Mouse (Mus musculus) right cerebral cortex, postnatal 10 days (tissue): Measurements from ENCODE around the gene Homez.

Experiments used
- DNase-seq, 2 experiments: peaks; one replicate each; pipeline ENCODE4 v3.0.0; 2021; ENCODE audit warnings: low spot score in 2 of 2

The Homez gene

DNA sequence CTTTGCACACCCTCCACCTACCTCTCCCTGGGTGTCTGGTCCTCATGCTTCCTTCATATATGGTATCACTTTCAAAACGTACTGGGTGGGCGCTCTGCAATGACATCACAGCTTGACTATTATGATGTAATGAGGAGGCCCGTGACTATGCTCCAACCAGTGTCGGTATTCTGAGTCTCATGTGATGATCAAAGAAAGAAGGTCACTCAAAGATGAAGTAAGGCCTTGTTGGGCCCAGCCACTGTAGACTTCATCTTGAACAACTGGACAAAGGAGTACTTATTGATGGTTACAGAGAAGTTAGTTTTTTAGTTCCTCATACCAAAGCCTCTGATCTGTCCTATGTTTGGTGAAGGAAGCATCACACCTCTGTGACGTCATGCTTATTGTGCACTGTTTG is at the start of gene Homez:
Homez (minus strand) TSS at position 101 of the 400 bp plus-strand sequence.
- DNase-seq = no peak

DNA sequence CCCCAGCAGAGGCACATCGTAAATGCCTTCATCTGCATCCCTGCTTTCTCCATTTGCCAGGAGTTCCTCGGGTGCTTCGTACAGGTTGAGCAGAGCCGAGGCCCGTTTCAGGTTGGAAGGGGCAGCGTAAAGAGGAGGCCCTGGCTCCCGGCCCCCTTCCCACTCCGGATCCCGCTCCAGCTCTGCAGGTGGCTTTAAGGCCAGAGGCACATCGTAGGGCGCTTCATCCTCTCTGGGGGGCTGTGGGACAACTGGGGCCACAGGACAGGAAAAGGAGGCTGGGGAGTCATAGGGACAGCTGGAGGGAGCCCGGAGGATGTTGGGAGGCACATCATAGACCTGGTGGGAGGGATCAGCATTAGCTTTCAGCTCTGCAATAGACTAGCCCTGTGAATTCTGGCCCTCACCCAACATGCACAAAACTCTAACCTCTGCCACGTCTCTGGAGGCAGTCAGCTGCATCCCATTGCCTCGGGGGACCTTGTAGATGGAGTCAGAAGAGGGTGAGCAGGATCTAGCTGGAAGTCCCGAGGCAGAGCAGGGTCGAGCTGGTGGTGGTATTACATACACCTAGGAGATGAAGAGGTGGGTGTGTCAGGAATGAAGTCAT is 49.4 kb upstream of the Homez start:
- DNase-seq = no peak

DNA sequence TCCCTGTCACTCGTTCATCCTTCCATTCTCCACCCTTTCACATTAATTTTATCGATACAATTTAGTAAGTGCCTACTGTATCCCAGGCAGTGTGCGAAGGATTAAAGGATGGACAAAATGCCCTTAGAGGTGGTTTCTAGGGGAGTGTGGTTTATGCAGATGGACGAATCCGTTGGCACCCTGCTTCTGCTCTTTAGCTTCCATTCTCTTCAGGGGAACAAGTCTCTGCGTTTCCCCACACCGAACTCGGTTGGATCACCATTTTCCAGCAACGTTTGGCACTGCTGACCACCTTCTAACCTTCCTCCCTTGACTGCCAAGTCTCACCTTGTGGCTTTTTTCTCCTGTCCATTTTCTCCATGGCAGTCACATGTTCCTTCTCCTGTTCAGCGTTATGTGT is 42.6 kb upstream of the Homez start:
- no peak for DNase-seq

DNA sequence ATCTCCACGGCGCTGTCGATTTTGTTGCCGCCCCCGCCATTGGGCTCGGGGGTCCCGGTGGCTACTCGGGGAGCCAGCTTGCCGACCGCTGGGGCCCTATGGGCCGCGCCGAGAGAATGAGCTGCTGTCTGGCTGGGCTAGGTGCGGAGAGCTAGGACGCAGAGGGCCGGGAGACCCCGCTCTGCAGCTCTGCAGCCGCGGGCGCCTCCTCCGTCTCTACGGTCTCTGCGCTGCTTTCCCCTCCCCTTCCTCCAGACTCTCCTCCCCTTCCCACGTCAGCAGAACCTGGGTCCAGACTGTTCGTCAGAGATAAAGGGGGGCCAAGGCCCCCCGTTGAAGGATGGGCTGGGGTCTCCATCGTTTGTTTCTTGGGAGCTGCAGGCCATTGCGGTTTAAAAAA is 42.1 kb upstream of the Homez start, which contains the start of gene Slc22a17:
Slc22a17 (minus strand) TSS at position 247 of the 400 bp plus-strand sequence.
- peak; percentile 91 to 93 for DNase-seq

DNA sequence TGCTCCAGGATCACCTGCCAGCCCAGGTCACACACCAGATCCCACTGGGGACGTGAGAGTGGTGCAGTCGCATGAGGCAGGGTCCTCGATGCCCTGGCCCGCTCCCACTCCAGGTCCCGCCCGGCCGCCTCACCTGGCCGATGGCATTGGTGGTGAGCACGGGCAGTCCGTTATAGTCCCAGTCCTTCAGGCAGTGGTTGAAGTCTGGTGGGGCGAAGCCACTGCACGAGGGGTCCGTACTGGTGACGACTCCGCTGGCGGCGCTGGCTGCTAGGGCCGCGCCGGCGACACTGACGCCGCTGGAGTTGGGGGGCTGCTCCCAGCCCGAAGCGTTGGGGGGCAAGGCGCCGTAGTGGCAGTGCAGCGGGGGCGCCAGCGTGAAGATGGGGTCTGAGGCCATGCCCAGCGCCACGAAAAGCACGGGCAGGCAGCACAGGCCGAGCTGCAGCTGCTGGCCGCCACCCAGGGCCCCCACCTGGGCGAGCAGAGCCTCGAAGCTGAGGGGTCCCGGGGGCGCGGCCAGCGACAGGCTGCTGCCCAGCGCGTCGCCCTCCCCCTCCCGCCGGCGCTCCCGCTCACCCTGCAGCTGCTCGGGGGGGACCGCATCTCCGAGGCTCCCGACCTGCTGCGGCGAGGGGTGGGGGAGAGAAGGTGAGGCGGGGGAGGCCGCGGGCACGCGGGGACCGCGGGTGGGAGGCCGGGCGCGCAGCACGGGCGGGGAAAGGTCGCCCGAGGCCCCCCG is 41.5 kb upstream of the Homez start:
- DNase-seq = peak; percentile 54 to 56

DNA sequence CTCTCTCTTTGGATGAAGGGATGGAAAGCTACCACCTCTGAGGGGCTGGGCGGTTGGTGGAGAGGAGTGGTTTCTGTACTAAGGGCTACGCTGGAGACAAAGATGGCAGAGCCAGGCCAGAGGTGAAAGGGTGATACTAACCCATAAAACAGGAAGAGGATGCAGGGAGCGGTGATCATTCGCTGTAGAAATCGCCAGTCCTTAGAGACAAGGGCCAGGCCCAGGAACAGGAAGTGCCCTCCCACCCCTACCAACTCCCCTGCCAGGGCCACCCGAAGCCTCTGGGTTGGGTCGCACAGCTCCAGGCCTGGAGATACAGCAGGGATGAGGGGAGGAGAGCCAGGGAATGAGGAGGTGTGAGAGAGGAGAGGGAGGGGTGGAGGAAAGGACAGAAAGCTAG is 37.9 kb upstream of the Homez start:
- peak in 1 of 2 experiments; percentile 35 for DNase-seq

DNA sequence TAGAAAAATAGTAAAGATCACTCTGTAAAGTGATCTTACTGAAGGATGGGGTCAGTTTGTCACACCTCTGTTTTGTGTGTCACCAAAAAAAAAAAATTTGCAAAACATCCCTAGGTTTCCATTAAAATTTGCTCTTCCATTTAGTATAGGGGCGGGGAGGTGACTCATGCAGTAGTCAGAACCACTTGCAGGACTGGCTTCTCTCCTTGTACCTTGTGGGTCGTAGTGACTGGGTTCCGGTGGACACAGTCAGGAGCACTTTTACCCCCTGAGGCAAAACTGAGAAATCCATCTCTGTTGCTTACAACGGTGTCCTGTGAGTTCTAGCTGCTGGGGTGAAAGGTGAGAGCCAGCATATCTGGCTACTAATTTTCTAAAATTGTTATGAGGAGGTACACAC is 32.9 kb upstream of the Homez start:
- no peak for DNase-seq

DNA sequence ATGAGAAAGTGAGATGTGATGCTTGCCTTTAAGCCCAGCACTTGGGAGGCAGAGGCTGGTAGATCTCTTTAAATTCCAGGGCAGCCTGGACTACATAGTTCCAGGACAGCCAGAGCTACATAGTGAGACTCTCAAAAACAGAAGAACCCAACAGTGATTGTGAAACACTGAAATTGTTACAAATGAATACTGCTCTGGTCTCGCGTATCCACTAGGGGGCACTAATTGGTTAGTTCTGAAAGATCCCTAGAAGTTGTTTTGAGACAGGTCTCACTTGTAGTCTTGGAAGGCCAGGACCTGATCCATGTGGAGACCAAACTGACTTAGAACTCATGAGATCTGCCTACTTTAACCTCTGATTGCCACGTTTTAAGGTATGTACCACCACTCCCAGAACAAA is 29.6 kb upstream of the Homez start:
- peak; percentile 83 to 84 for DNase-seq

DNA sequence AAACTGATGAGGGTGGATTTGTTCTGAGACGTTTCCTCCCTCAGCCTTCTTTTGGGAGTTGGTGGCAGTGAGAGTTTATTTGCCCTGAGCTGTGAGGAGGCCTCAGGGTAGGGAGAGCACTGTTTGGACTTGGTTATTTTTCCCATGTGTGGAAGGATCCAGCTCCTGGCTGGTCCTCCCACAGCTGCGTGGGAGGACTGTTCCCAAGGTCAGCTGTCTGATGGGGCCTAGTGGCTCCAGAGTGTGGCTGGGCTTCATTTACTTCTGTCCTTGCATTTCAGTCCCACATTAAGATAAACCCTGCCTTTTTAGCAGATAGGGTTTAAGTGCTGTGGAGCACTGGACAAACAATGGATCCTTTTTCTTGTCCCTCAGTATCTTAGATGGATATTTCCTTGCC is 26.7 kb upstream of the Homez start:
- no peak for DNase-seq

DNA sequence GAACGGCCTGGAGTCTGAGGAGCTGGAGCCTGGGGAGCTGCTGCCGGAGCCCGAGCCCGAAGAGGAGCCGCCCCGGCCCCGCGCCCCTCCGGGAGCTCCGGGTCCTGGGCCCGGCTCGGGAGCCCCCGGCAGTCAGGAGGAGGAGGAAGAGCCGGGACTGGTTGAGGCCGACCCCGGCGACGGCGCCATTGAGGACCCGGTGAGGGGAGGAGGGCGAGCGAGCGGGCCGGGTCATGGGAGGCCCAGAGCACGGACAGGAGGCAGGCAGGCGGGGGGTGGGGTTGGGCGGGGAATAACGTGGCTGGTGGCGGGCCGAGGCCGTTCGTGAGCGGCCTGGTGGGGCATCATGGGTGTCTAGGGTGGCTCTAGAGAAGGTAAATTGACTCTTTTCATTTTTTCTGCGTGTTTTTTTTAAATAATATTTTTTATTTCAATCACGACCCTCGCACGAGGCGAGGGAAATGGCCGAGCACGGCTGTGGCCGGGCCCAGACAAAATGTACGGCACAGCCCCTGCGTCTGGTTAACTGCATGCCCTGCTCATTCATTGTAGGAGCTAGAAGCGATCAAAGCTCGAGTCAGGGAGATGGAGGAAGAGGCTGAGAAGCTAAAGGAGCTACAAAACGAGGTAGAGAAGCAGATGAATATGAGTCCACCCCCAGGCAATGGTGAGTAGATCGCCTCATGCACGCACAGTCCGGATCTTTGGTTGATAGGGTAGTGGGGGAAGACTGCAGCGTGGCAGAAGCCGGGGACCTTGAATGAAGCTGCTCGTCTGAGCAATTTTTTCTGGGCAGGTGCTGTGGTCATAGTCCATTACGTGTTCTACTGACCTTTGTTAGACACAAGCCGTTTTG is 23.8 kb upstream of the Homez start:
- DNase-seq = peak; percentile 72

DNA sequence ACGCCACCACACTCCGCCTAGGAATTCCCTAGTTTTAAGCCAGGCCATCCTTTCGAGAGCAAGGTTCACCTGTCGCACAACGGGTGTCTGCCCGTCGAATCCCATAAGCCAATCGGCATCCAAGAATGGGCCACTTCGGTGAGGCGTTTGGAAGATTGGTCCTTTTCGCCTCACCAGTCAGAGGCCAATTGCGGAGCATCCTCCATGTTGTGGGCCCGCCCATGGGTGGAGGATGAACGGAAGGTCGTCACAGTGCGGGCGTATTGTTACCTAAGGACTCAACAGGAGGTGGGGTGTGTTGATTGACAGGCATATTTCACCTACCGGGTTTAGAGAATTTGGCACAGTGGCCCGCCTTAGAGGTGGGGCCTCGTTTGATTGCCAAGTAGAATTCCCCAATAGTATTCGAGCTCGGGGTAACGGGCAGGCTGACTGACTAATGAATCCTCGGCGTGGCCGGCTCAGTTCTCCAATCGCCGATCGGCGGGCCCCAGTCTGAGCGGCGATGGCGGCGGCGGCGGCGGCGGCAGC is 23.0 kb upstream of the Homez start:
- peak; percentile 98 to 99 for DNase-seq

DNA sequence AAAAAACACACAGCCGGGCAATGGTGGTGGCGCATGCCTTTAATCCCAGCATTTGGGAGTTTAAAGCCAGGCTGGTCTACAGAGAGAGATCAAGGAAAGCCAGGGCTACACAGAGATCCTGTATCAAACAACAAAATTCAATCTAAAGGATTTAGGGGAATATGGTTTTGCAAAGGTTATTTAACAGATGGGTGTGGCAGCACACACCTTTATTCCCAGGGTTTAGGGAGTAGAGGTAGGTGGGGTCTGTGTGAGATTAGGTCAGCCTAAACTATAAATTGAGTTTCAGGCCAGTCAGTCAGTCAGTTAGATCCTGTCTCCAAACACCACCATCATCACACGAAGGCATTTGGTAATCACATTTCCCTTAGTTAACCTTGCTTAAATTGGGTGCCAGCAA is 21.4 kb upstream of the Homez start, which contains the start of gene Pabpn1:
Pabpn1 (plus strand) TSS at position 301 of the 400 bp plus-strand sequence.
- no peak for DNase-seq

DNA sequence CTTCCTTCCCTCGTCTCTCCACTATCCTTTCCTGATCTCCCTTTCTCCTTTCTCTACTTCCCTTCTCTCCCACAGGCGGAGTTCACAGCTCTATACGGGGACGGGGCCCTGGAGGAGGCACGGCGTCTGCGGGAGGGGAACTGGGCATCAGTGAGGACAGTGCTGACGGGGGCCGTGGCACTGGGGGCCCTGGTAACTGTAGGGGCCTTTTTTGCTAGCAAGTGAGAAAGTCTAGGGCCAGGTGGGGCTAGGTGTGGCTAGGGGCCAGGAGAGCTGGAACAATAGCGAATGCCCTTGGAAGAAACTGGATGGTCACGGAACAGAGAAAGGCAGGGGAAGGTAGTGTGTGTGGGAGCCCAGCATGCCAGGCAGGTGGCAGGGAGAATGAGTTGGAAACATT is 14.5 kb upstream of the Homez start:
- no peak for DNase-seq

DNA sequence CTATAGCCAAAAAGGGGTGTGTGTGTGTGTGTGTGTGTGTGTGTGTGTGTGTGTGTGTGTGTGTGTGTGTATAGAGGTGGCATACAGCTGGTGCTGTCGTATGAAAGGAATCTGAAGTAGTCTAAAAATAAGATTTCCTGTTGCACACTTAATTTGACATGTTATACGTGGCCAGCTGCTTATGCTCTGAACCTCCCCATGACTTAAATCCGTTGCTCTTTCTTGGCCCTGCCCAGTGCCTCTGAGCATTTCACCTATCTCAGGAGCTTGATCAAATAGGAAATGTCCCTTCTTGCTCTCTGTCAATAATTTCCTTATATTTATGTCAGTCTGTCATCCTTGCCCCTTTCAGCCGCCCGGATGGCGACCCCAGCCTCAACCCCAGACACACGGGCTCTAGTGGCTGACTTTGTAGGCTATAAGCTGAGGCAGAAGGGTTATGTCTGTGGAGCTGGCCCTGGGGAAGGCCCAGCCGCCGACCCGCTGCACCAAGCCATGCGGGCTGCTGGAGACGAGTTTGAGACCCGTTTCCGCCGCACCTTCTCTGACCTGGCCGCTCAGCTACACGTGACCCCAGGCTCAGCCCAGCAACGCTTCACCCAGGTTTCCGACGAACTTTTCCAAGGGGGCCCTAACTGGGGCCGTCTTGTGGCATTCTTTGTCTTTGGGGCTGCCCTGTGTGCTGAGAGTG is 13.4 kb upstream of the Homez start:
- DNase-seq = no peak

DNA sequence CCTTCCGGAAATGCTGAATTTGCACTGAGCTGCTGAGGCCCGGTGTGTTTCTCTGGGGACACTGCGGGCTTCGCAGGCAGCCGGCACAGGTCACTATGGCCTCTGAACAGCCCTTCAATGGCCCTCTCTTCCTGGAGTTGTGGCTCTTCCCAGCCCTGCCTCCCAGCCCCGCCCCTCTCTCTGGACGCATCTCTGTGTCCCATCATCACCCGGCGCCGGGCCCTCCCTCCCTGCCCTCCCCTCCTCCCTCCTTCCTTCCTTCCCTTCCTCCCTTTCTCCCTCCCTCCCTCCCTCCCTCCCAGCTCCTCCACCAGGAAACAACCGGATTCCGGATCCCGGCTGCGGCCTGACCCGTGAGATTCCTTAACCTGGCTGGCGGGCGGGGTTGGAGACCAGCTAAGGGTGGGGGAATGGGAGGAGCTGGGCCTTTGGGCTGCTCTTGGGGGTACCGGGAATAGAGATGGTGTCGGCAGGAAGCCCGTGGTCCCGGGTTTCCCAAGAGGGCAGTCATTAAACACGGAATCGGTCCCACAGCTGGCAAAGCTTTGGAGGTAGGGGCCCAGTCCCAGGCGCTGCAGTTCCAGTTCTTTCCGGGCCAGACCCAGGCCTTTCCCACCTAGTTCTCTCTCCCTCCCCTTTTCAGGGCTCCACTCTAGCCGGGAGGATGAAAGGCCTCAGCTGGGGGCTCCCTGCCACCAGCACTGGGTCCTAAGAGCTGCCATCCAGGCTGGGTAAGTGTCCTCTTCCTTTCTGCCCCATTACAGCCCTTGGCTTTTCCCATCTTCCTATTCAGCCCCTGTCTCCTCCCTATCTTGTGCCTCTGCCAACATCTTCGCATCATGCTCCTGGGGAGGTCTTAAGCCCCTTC is 12.6 kb upstream of the Homez start, which contains the start of the genes Bcl2l2 and Gm20521:
Bcl2l2 (plus strand) TSS at position 224 of the 868 bp plus-strand sequence.
Gm20521 (plus strand) TSS at position 288 of the 868 bp plus-strand sequence.
- peak; percentile 87 to 89 for DNase-seq

DNA sequence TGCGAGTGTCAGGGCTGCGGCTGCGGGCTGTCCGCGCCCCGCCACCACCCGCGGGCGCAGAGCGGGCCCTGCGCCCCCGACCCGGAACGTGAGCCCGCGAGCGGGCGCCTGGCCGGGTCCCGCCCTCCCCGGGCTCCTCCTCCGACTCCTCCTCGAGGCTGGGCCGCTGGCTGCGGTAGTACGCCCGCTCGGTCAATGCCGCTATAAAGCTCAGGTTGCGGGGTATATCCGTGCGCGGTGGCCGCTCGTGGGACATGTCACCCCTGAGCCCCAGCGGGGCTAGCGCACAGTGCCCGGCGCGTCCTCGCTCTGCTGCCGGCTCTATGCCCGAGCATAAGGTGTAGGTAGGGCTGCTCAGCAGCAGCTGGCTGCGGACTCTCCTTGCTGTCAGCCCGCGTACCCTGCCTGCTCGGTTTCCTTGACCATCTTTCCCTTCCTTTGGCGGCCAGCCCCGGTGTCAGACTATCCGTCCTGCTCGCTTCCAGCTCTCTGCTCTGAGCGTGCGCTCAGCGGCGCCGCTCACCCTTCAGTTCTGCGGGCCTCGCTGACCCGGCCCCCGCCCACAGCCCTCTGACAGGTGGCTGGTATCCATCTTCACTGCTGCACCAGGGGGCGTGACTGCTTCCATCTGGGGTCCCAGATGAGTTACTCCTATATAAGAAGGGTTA is 6.4 kb upstream of the Homez start, which contains the start of gene Ppp1r3e:
Ppp1r3e (minus strand) TSS at position 503 of the 668 bp plus-strand sequence.
- peak; percentile 75 to 79 for DNase-seq

DNA sequence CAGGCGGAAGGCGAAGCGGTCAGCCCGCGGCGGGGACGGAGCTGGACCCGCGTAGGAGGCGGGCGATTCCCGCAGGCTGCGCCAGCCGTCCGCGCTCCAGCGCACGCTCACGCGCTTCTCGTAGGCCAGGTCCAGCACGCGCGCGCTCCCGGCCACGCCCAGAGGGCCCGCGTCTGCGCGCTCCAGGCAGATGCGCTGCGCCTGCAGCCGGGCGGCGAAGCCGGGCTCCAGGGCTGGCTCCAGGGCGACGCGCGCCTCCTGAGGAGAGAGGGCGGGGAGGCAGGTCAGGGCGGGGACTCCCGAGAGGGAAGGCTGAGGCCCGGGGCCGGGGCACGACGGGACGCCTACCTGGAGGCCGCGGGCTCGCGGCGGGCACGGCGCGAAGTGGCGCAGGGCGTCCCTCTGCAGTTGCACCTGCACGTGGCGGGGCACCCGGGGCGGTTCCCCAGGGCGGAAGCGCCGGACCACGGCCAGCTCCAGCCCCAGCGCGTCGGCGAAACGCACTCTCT is 5.8 kb upstream of the Homez start:
- DNase-seq = peak; percentile 94

DNA sequence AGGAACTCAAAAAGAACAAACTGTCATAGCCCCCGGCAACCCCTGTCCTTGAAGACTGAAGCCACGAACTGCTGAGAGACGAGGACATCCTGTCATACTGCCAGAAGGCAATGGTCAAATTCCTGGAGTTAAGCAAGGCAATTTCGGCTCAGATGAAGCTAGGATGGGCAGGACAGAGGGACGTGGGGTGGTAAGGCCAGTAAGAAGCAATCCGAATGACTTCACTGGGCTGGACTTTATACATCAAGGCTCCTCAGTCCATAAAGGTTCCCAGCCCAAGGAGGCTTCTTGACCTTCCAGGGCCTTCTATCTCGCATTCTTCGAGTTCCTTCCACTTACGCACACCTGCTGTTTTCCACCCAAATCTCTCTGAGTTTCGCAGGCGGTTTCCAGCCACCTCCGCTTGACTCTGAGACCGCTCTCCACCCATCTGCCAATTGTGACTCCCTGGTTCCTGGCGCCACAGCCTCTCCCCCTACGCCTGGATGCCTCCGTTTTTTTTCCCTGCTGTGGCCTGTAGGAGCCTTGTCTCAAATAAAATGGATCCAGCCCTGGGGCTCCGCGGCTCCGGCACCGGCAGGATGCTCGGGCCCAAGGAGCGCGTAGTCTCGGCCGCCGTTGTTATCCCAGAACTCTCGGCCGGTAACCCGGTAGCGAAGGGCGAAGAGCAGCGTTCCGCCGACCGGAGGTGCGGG is 5.2 kb upstream of the Homez start:
- peak in 1 of 2 experiments; percentile 74 for DNase-seq

DNA sequence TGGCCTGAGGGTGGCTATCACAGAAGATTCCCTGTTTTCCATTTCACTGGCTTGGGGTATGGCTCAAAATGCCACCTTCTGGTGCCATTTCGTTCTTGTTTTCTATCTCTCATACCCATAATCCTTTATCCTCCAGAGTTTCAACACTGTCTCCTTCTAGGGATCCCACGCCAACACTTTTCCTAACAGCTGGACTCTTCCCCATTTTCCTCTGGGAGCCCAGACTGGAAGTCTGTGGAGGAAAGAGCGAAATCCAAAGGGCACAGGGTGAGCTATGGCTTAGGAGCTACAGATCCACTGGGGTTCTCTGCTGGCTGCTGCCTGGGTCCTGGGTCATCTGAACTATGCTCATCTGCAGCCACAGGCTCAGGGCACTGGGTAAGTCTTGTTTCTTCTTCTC is 3.4 kb upstream of the Homez start:
- DNase-seq = peak in 1 of 2 experiments; percentile 26
